Comparison of ENCODE assay signal across 27 mouse cellular contexts in genomic region chr13:48548296-48548695, GRCm38 (mm10). TPM values are rescaled to one million over a fixed set of nuclear protein-coding genes. Genes with fewer than 3 reads are reported as not detected.
DNase-seq lines count a peak whose midpoint lies in the region; ATAC-seq and TF ChIP-seq lines count a peak whose summit lies in the region.
"Had no signal": no experiment of that assay in that cellular context is flagged by ENCODE, and none has a peak within 500 bp of the region (broad histone marks: within the 10 kb centered on the region; RNA-seq: fewer than 3 reads in every experiment).

No protein-coding gene starts in this region.

- peak; percentile 2 for DNase-seq in heart, postnatal 0 days (ENCODE audit: low spot score)
- no peak for DNase-seq in heart, postnatal 25 days (ENCODE audit: low spot score)
- DNase-seq in MEL (ENCODE audit: low read depth, low spot score): peak; percentile 34
- DNase-seq in adrenal gland, postnatal 10 days: peak; percentile 55
- DNase-seq in gastrocnemius, adult 8-10 months (ENCODE audit: low spot score in 2 of 2): no peak
- no peak for DNase-seq in natural killer cell, adult 2 months (ENCODE audit: low spot score in 2 of 2)
- DNase-seq: cerebellum, postnatal 10 days; gastrocnemius, postnatal 25 days; heart, adult 2 months; heart, postnatal 4 days; kidney, adult 18-20 months; kidney, postnatal 14 days; lung, postnatal 10 days; right cerebral cortex, postnatal 25 days; spleen, adult 18-20 months had no signal

- no peak overlapping the region for H3K4me3 ChIP-seq in heart, postnatal 0 days (ENCODE audit: low read depth, low read length)
- H3K4me3 ChIP-seq in MEL (ENCODE audit: control insufficient read depth in 1 of 2, insufficient read depth in 1 of 2, low read depth in 2 of 2, low read length in 2 of 2): no peak overlapping the region
- no peak overlapping the region for H3K4me3 ChIP-seq in embryonic fibroblast, embryonic 13.5 days (ENCODE audit: insufficient read depth, low read length)
- H3K4me3 ChIP-seq: embryonic facial prominence, embryonic 12.5 days; erythroblast, embryonic 14.5 days; heart, adult 2 months; limb, embryonic 10.5 days; midbrain, embryonic 12.5 days had no signal

- peaks cover 31% of the 10 kb centered on the region for H3K79me2 ChIP-seq in MEL (ENCODE audit: control insufficient read depth, insufficient read depth, low read length, poor library complexity)

- peaks cover 22% of the 10 kb centered on the region for H3K4me1 ChIP-seq in heart, postnatal 0 days (ENCODE audit: control insufficient read depth, insufficient read depth)
- peaks cover 10 to 42% of the 10 kb centered on the region in 2 experiments for H3K4me1 ChIP-seq in MEL (ENCODE audit: control insufficient read depth in 1 of 2, insufficient read depth in 2 of 2, low read length in 2 of 2)
- peaks cover 9% of the 10 kb centered on the region for H3K4me1 ChIP-seq in embryonic fibroblast, embryonic 13.5 days (ENCODE audit: control insufficient read depth, insufficient read depth, low read length)

- no peak overlapping the region for H3K9ac ChIP-seq in heart, postnatal 0 days (replicated peaks; ENCODE audit: low read depth, low read length)
- no peak overlapping the region for H3K9ac ChIP-seq in MEL (ENCODE audit: control insufficient read depth, low read depth, low read length, poor library complexity, severe bottlenecking)
- H3K9ac ChIP-seq: embryonic facial prominence, embryonic 12.5 days; hindbrain, embryonic 14.5 days; midbrain, embryonic 12.5 days had no signal

- intact Hi-C loops in heart, postnatal 25 days (cut with DNase I): loop anchor here (10.0 kb wide), 2 partner anchors 327 to 417 kb away; partner anchors contain the start of genes Fam120a and Phf2

- H3K9me3 ChIP-seq in heart, postnatal 0 days (replicated peaks; ENCODE audit: control insufficient read depth, low read length): no peaks in the 10 kb centered on the region
- no peaks in the 10 kb centered on the region for H3K9me3 ChIP-seq in MEL (replicated peaks; ENCODE audit: insufficient read depth, low read length)
- H3K9me3 ChIP-seq: embryonic facial prominence, embryonic 12.5 days; limb, embryonic 10.5 days; midbrain, embryonic 12.5 days had no signal

- H3K36me3 ChIP-seq in heart, postnatal 0 days (replicated peaks; ENCODE audit: control insufficient read depth, insufficient read depth, low read length): no peaks in the 10 kb centered on the region
- peaks cover 0 to 42% of the 10 kb centered on the region in 2 experiments; a peak in 3 of 4 replicates for H3K36me3 ChIP-seq in MEL (ENCODE audit: control insufficient read depth in 1 of 2, insufficient read depth in 2 of 2, low read length in 2 of 2)
- H3K36me3 ChIP-seq: embryonic facial prominence, embryonic 12.5 days; limb, embryonic 10.5 days; midbrain, embryonic 12.5 days had no signal

- no peak overlapping the region for H3K27ac ChIP-seq in heart, postnatal 0 days (ENCODE audit: low read depth)
- H3K27ac ChIP-seq in MEL (ENCODE audit: control insufficient read depth, low read depth, low read length): no peak overlapping the region
- H3K27ac ChIP-seq in embryonic fibroblast, embryonic 13.5 days (ENCODE audit: insufficient read depth, low read length): peak overlapping the region; percentile 88
- H3K27ac ChIP-seq: embryonic facial prominence, embryonic 12.5 days; heart, adult 2 months; hindbrain, embryonic 14.5 days; limb, embryonic 10.5 days; midbrain, embryonic 12.5 days had no signal

- no peaks in the 10 kb centered on the region for H3K27me3 ChIP-seq in heart, postnatal 0 days (ENCODE audit: control insufficient read depth, insufficient read depth, low read length)
- H3K27me3 ChIP-seq in MEL (ENCODE audit: control insufficient read depth in 1 of 2, insufficient read depth in 2 of 2, low read length in 2 of 2): no peaks in the 10 kb centered on the region
- H3K27me3 ChIP-seq: embryonic facial prominence, embryonic 12.5 days; Patski had no signal

- TF ChIP-seq EP300 in heart, postnatal 0 days (IDR thresholded peaks at IDR 0.05; ENCODE audit: low read depth): no peak
- no peak for TF ChIP-seq EP300 in MEL (IDR thresholded peaks at IDR 0.05; ENCODE audit: low read depth in 1 of 2, low read length in 2 of 2)

- TF ChIP-seq CTCF in heart, postnatal 0 days (IDR thresholded peaks at IDR 0.05; ENCODE audit: low read depth): no peak
- TF ChIP-seq CTCF in MEL (IDR thresholded peaks at IDR 0.05 in 2 of 3, conservative IDR thresholded peaks at IDR 0.05 in 1 of 3; ENCODE audit: control insufficient read depth in 1 of 3, insufficient read depth in 1 of 3, low read depth in 2 of 3, low read length in 3 of 3, poor library complexity in 1 of 3, severe bottlenecking in 1 of 3): no peak
- TF ChIP-seq CTCF in embryonic fibroblast, embryonic 13.5 days (IDR thresholded peaks at IDR 0.05; ENCODE audit: borderline replicate concordance, insufficient read depth, low read length): no peak

- no peak for ATAC-seq in heart, postnatal 0 days (ENCODE audit: insufficient read depth, low read depth)
- no peak for ATAC-seq in erythroid progenitor cell, adult 5-6 weeks (replicated peaks; ENCODE audit: low FRiP score, poor library complexity, severe bottlenecking)
- ATAC-seq: forebrain, embryonic 16.5 days; inflammation-experienced regulatory T-cells, adult 6 months; Patski had no signal

- TF ChIP-seq POLR2A in MEL (IDR thresholded peaks at IDR 0.05; ENCODE audit: control insufficient read depth in 1 of 2, insufficient read depth in 1 of 2, low read depth in 1 of 2, low read length in 2 of 2, poor library complexity in 1 of 2): no peak
- TF ChIP-seq POLR2A in embryonic fibroblast, embryonic 13.5 days (IDR thresholded peaks at IDR 0.05; ENCODE audit: low read depth, low read length): no peak

- H3K4me2 ChIP-seq in heart, postnatal 0 days (ENCODE audit: low read depth, low read length): no peak overlapping the region
- H3K4me2 ChIP-seq: embryonic facial prominence, embryonic 12.5 days; hindbrain, embryonic 14.5 days; midbrain, embryonic 12.5 days had no signal

- WGBS in heart, postnatal 0 days: 85% methylated on average over 5 of the region's 5 CpGs

- TF ChIP-seq RAD21 in MEL (IDR thresholded peaks at IDR 0.05; ENCODE audit: low read depth, low read length): no peak

TF ChIP-seq in MEL, 35 proteins besides CTCF, POLR2A, EP300 and RAD21:
- TF ChIP-seq MYC (IDR thresholded peaks at IDR 0.05; ENCODE audit: low read depth, low read length) (no peak), ETS1 (IDR thresholded peaks at IDR 0.05; ENCODE audit: low read depth, low read length) (no peak), MEF2A (IDR thresholded peaks at IDR 0.05; ENCODE audit: extremely low read depth, insufficient replicate concordance, low read depth, low read length, poor library complexity, severe bottlenecking) (no peak), ELF1 (IDR thresholded peaks at IDR 0.05; ENCODE audit: low read depth, low read length) (no peak), POLR2AphosphoS5 (IDR thresholded peaks at IDR 0.05; ENCODE audit: borderline replicate concordance, low read depth, low read length) (no peak), GATA1 (IDR thresholded peaks at IDR 0.05; ENCODE audit: low read depth, low read length) (no peak), MAX (IDR thresholded peaks at IDR 0.05; ENCODE audit: low read length) (no peak), NRF1 (IDR thresholded peaks at IDR 0.05; ENCODE audit: insufficient read depth, low read depth, low read length, poor library complexity, severe bottlenecking) (no peak), ZMIZ1 (IDR thresholded peaks at IDR 0.05; ENCODE audit: low read depth, low read length) (no peak), USF2 (IDR thresholded peaks at IDR 0.05; ENCODE audit: borderline replicate concordance in 1 of 2, insufficient read depth in 1 of 2, low read depth in 1 of 2, low read length in 2 of 2) (no peak), JUND (IDR thresholded peaks at IDR 0.05; ENCODE audit: low read depth, low read length) (no peak), CHD1 (IDR thresholded peaks at IDR 0.05; ENCODE audit: low read depth, low read length) (no peak)

RNA-seq across cellular contexts. Expression of gene A830005F24Rik, which starts 34.9 kb away (rescaled TPM):
- total RNA-seq in heart, postnatal 0 days (2014; rRNA removed; ENCODE audit: low replicate concordance): not detected in 2 replicates
- 0.20 and 0.21 TPM in 2 replicates for polyA plus RNA-seq in heart, postnatal 0 days (2015; fragmentation: Nextera tagmentation; extraction: Ambion mirVana)
- not detected for total RNA-seq in heart, postnatal 25 days (2021)
- total RNA-seq in MEL (2012; rRNA removed): 0.42 and 0.73 TPM in 2 replicates
- polyA plus RNA-seq in MEL (2012; ENCODE audit: insufficient read depth in 1 of 2, insufficient read length in 2 of 2, low read depth in 1 of 2, low replicate concordance in 2 of 2, missing spikeins in 1 of 2): under 1 TPM in 1 of 2 experiments, not detected in 1; 0.70 TPM
- total RNA-seq in adrenal gland, postnatal 10 days (2021): under 1 TPM in 1 of 2 experiments, not detected in 1; 0.39 TPM
- 1.7 and 1.8 TPM in 2 replicates for polyA plus RNA-seq in embryonic fibroblast, embryonic 13.5 days (2011; ENCODE audit: insufficient read length, low read depth, missing spikeins)
- not detected in 2 replicates for total RNA-seq in erythroid progenitor cell, adult 5-6 weeks (2015; ENCODE audit: low replicate concordance)
- not detected in 2 replicates for total RNA-seq in erythroid progenitor cell, adult 5-6 weeks (2017; ENCODE audit: low replicate concordance)
- total RNA-seq in gastrocnemius, adult 8-10 months (2022): under 1 TPM in 1 of 4 experiments, not detected in 3; 0.44 TPM
- total RNA-seq: gastrocnemius, postnatal 25 days; heart, postnatal 4 days; liver, adult 2 months; megakaryocyte, adult 5-6 weeks had no signal
- polyA plus RNA-seq: erythroblast, embryonic 14.5 days; heart, adult 2 months; liver, adult 2 months had no signal

RNA-seq across cellular contexts. Expression of gene Zfp169, which starts 35.0 kb away (rescaled TPM):
- 3.8 and 4.3 TPM in 2 replicates for total RNA-seq in heart, postnatal 0 days (2014; rRNA removed; ENCODE audit: low replicate concordance)
- 0.93 and 1.0 TPM in 2 replicates for polyA plus RNA-seq in heart, postnatal 0 days (2015; fragmentation: Nextera tagmentation; extraction: Ambion mirVana)
- 1 to 10 TPM; 4.6 to 5.0 TPM for total RNA-seq in heart, postnatal 25 days (2021)
- 5.9 and 6.5 TPM in 2 replicates for total RNA-seq in MEL (2012; rRNA removed)
- 1 to 10 TPM in 1 of 2 experiments, not detected in 1; 3.6 TPM for polyA plus RNA-seq in MEL (2012; ENCODE audit: insufficient read depth in 1 of 2, insufficient read length in 2 of 2, low read depth in 1 of 2, low replicate concordance in 2 of 2, missing spikeins in 1 of 2)
- 1 to 10 TPM; 5.9 to 8.4 TPM for total RNA-seq in adrenal gland, postnatal 10 days (2021)
- 6.6 and 9.3 TPM in 2 replicates for polyA plus RNA-seq in embryonic fibroblast, embryonic 13.5 days (2011; ENCODE audit: insufficient read length, low read depth, missing spikeins)
- total RNA-seq in erythroid progenitor cell, adult 5-6 weeks (2015; ENCODE audit: low replicate concordance): 1.1 and 1.7 TPM in 2 replicates
- total RNA-seq in erythroid progenitor cell, adult 5-6 weeks (2017; ENCODE audit: low replicate concordance): 1.3 and 2.2 TPM in 2 replicates
- 1 to 10 TPM; 3.0 to 3.9 (median 3.7) TPM for total RNA-seq in gastrocnemius, adult 8-10 months (2022)

Comparison
In these comparisons a context has a peak if more than half of its experiments do, and no peak if none do; other contexts are left out.
1. DNase-seq: peak in heart, postnatal 0 days (single experiment), MEL (single experiment) and adrenal gland, postnatal 10 days (single experiment); none in heart, postnatal 25 days (single experiment), gastrocnemius, adult 8-10 months (0 of 2) and natural killer cell, adult 2 months (0 of 2).